Mouse (Mus musculus): Measurements from ENCODE around the gene Chn2. TPM values are rescaled to one million over a fixed set of nuclear protein-coding genes. Genes with fewer than 3 reads are reported as not detected.

The Chn2 gene
- total RNA-seq, 2 experiments from 2014 or later: 0.69 to 0.73 TPM

GRCm38 (mm10) chr6:54074454-54074853 lies 35.1 kb downstream of the Chn2 start:
- no peak for DNase-seq (ENCODE audit: low spot score)

GRCm38 (mm10) chr6:54075419-54075818 lies 36.1 kb downstream of the Chn2 start:
- no peak for DNase-seq (ENCODE audit: low spot score)

- no peak for DNase-seq (ENCODE audit: low spot score)
These were observed 37.3 kb downstream of the Chn2 start for GRCm38 (mm10) chr6:54076625-54077024.

- no peak for DNase-seq (ENCODE audit: low spot score)
These were observed 38.9 kb downstream of the Chn2 start for GRCm38 (mm10) chr6:54078269-54078668.

GRCm38 (mm10) chr6:54079881-54080280 lies 40.5 kb downstream of the Chn2 start:
- no peak for DNase-seq (ENCODE audit: low spot score)

DNA sequence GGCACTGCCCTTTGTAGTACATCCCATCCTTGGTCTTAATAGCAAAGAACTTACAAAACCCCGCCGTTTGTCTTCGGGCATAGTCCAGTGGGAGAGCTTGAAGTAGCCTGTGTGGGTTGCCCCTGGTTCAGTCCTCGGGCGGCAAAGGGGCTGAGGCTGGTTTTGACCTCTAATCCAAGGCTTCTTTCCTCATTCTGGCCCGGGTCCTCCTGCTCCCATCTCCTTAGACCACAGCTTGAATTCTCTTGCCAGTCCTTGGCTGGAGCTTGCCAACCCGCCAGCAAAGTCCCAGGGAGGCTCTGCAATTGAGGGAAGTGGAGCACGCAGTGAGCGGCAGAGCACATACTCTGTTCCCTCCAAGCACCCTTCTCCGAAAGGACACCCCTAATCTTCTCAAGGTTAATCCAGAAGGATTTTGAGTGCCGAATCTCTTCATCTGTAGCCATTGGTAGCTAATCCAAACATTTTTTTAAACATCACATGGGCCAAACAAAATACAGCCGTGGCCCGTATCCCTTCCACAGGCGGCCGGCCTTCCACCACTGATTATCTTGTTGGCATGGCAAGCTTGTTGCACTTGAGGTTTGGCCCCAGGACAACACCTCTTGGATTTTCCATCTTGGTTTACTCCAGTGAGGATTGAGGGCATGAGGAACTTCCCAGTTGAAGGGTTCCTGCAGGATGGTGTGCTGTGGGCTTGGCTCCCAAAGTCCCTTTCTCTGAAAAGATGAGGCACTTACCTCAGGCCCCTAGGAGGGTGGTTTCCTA lies 41.3 kb downstream of the Chn2 start:
- DNase-seq (ENCODE audit: low spot score): no peak

- peak; percentile 9 for DNase-seq (ENCODE audit: low spot score)
These were observed 43.2 kb downstream of the Chn2 start for GRCm38 (mm10) chr6:54082576-54082975.

- DNase-seq (ENCODE audit: low spot score): no peak
These were observed 44.7 kb downstream of the Chn2 start for GRCm38 (mm10) chr6:54084046-54084445.

DNA sequence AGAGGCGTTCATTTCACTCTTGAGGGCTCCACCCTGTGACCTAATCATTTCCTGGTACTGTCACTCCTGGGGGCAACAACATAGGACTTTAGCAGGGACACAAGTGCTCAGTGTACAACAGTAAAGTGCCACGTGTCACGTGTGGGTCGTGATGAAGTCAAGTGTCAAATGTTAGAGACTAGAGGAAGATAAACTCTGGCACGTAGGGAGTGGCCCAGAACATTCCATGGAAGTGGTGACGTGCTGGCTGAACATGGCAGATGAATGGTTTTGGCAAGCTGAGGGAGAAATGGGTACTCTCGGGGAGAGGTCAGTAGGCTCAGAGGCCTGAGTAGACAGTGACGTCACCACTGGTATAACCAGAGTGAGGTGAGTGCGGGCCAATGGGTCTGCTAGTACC lies 45.7 kb downstream of the Chn2 start:
- DNase-seq (ENCODE audit: low spot score): no peak

- no peak for DNase-seq (ENCODE audit: low spot score)
These were observed 48.8 kb downstream of the Chn2 start for GRCm38 (mm10) chr6:54088168-54088567.

- no peak for DNase-seq (ENCODE audit: low spot score)
These were observed 51.5 kb downstream of the Chn2 start for GRCm38 (mm10) chr6:54090822-54091221.

DNA sequence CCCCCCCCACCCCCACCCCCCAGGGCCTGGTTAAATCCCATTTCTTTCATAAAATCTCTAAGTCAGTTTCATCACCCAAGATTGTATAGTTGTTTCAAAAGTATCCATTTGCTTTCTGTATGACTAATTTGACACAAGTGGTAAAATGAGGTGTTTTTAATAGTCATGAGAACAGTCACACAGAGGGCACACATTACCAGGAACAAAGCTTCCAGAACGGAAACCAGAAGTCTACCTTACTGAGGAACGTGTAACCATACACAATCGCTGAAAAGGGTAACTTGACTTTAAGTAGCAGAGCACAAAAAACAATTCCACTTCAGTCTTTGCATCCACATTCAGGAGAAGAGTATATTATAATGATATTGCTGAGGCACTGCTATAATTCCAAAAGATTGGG lies 53.6 kb downstream of the Chn2 start:
- no peak for DNase-seq (ENCODE audit: low spot score)

GRCm38 (mm10) chr6:54096147-54096761 lies 56.9 kb downstream of the Chn2 start:
- DNase-seq (ENCODE audit: low spot score): no peak

- DNase-seq (ENCODE audit: low spot score): no peak
These were observed 57.5 kb downstream of the Chn2 start for GRCm38 (mm10) chr6:54096836-54097235.

- no peak for DNase-seq (ENCODE audit: low spot score)
These were observed 59.0 kb downstream of the Chn2 start for GRCm38 (mm10) chr6:54098339-54098738.

GRCm38 (mm10) chr6:54099659-54100058 lies 60.3 kb downstream of the Chn2 start:
- no peak for DNase-seq (ENCODE audit: low spot score)

- DNase-seq (ENCODE audit: low spot score): no peak
These were observed 62.9 kb downstream of the Chn2 start for GRCm38 (mm10) chr6:54102210-54102609.

DNA sequence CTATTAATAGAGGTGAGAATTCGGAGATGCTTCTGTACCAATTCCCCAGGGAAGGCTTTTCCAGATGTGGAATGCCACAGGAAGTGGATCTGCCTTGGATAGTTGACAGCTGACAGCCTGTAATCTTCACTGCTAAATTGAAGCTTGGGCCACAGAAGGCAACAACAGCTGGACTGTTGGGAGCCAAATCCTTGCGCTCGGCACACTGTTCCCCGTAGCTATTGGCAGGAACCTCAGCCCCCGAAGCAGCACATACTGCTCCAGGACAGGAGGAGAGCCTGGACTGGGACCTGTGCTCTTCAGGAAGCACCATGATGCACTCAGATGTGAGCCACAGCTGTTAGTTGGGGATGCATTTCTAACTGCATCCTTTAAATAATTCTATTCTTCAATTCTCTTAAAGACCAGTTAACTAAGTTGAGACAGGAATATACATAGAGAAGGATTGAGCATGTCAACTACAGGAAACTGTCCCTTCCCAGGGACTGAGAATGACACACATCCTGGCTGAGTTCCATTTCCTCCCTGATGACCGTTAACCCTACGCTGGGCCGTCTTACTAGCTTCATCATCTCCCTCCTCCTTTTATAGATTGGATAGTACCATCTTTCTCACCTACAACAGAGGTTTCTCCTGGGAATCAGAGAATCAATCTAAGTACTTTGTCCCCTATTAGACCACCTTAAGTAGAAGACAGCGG lies 64.1 kb downstream of the Chn2 start:
- DNase-seq (ENCODE audit: low spot score): no peak

GRCm38 (mm10) chr6:54111416-54111984 lies 72.1 kb downstream of the Chn2 start:
- DNase-seq (ENCODE audit: low spot score): no peak

GRCm38 (mm10) chr6:54113338-54113737 lies 74.0 kb downstream of the Chn2 start:
- DNase-seq (ENCODE audit: low spot score): no peak

GRCm38 (mm10) chr6:54114412-54114811 lies 75.1 kb downstream of the Chn2 start:
- DNase-seq (ENCODE audit: low spot score): no peak

GRCm38 (mm10) chr6:54116299-54116698 lies 76.9 kb downstream of the Chn2 start:
- DNase-seq (ENCODE audit: low spot score): no peak
